In the genomic region with DNA sequence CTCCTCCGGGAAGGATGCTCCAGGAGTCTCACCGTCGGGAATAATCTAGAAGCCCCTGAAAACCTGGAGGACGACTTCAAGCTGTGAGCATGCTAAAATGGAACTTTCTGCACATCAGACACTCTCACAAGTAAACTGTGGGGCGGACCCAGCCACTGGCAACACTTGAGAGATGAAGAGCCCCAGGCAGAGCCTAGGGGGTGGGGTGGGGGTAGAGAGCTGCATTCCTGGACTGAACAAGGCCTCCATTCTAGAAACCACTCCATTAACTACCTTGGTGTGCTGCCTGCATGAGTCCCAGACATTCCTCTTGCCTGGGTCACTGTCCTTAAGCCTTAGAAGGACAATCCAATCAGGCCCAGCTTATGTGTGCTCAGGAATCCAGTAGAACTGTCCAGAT, we compare ENCODE assay signal across 24 mouse cellular contexts. TPM values are rescaled to one million over a fixed set of nuclear protein-coding genes. Genes with fewer than 3 reads are reported as not detected.
DNase-seq lines count a peak whose midpoint lies in the region; ATAC-seq and TF ChIP-seq lines count a peak whose summit lies in the region.
"Had no signal": no experiment of that assay in that cellular context is flagged by ENCODE, and none has a peak within 500 bp of the region (broad histone marks: within the 10 kb centered on the region; RNA-seq: fewer than 3 reads in every experiment).

No protein-coding gene starts in this region.

- no peak for TF ChIP-seq CTCF in lung, adult 2 months (IDR thresholded peaks at IDR 0.05; ENCODE audit: insufficient read depth, low read length)
- no peak for TF ChIP-seq CTCF in layer of hippocampus, adult 2 months (conservative IDR thresholded peaks at IDR 0.05)

- H3K9ac ChIP-seq in hindbrain, embryonic 11.5 days (ENCODE audit: low read depth, low read length) = no peak overlapping the region
- no peak overlapping the region for H3K9ac ChIP-seq in lung, embryonic 16.5 days (ENCODE audit: low read length)
- H3K9ac ChIP-seq in limb, embryonic 14.5 days (ENCODE audit: low read depth, low read length, severe bottlenecking) = no peak overlapping the region
- H3K9ac ChIP-seq: embryonic facial prominence, embryonic 15.5 days; hindbrain, embryonic 13.5 days had no signal

- ATAC-seq in hindbrain, embryonic 11.5 days (ENCODE audit: low FRiP score) = no peak
- ATAC-seq in lung, embryonic 16.5 days (ENCODE audit: low read depth) = peak; percentile 73
- no peak for ATAC-seq in limb, embryonic 14.5 days (ENCODE audit: low FRiP score, low read depth)
- ATAC-seq: activated CD4-positive, CD25-positive, alpha-beta regulatory T cell, adult 4 months; forebrain, embryonic 14.5 days had no signal

- H3K4me3 ChIP-seq in hindbrain, embryonic 10.5 days = no peak overlapping the region
- no peak overlapping the region for H3K4me3 ChIP-seq in hindbrain, embryonic 11.5 days (ENCODE audit: low read depth, low read length)
- no peak overlapping the region for H3K4me3 ChIP-seq in lung, embryonic 16.5 days (ENCODE audit: low read length)
- H3K4me3 ChIP-seq in lung, adult 2 months (replicated peaks; ENCODE audit: extremely low read depth, low read depth, low read length) = no peak overlapping the region
- no peak overlapping the region for H3K4me3 ChIP-seq in limb, embryonic 14.5 days (replicated peaks; ENCODE audit: low read length)
- H3K4me3 ChIP-seq in layer of hippocampus, adult 2 months = no peak overlapping the region
- H3K4me3 ChIP-seq: embryonic facial prominence, embryonic 15.5 days; hindbrain, embryonic 13.5 days had no signal

- H3K4me1 ChIP-seq in hindbrain, embryonic 10.5 days (replicated peaks) = peaks cover 49% of the 10 kb centered on the region
- H3K4me1 ChIP-seq in hindbrain, embryonic 11.5 days (replicated peaks; ENCODE audit: control insufficient read depth, insufficient read depth, low read length) = peaks cover 5% of the 10 kb centered on the region
- H3K4me1 ChIP-seq in lung, embryonic 16.5 days (replicated peaks; ENCODE audit: control insufficient read depth, insufficient read depth, low read length) = peaks cover 22% of the 10 kb centered on the region
- 0 out of 2 replicates have a peak, but pooled peaks cover 3% of the 10 kb centered on the region for H3K4me1 ChIP-seq in lung, adult 2 months (ENCODE audit: control insufficient read depth, insufficient read depth, low read length)
- peaks cover 16% of the 10 kb centered on the region for H3K4me1 ChIP-seq in limb, embryonic 14.5 days (ENCODE audit: control insufficient read depth, insufficient read depth, low read length)

- H3K27me3 ChIP-seq in hindbrain, embryonic 10.5 days (ENCODE audit: insufficient read depth, poor library complexity, severe bottlenecking) = peaks cover 18% of the 10 kb centered on the region
- H3K27me3 ChIP-seq in hindbrain, embryonic 11.5 days (ENCODE audit: control insufficient read depth, insufficient read depth, low read length) = no peaks in the 10 kb centered on the region
- H3K27me3 ChIP-seq in lung, embryonic 16.5 days (ENCODE audit: control insufficient read depth, insufficient read depth, low read depth, low read length) = no peaks in the 10 kb centered on the region
- no peaks in the 10 kb centered on the region for H3K27me3 ChIP-seq in limb, embryonic 14.5 days (ENCODE audit: control insufficient read depth, insufficient read depth, low read length)
- H3K27me3 ChIP-seq: embryonic facial prominence, embryonic 15.5 days had no signal

- no peaks in the 10 kb centered on the region for H3K9me3 ChIP-seq in hindbrain, embryonic 10.5 days
- H3K9me3 ChIP-seq in hindbrain, embryonic 11.5 days (ENCODE audit: control insufficient read depth, low read length) = no peaks in the 10 kb centered on the region
- no peaks in the 10 kb centered on the region for H3K9me3 ChIP-seq in lung, embryonic 16.5 days (ENCODE audit: control insufficient read depth, low read length)
- no peaks in the 10 kb centered on the region for H3K9me3 ChIP-seq in limb, embryonic 14.5 days (ENCODE audit: control insufficient read depth, low read length)
- H3K9me3 ChIP-seq: embryonic facial prominence, embryonic 15.5 days; G1E; hindbrain, embryonic 13.5 days had no signal

- no peak for TF ChIP-seq POLR2A in lung, adult 2 months (IDR thresholded peaks at IDR 0.05; ENCODE audit: borderline replicate concordance, extremely low read depth, low read depth, low read length)
- no peak for TF ChIP-seq POLR2A in limb, embryonic 14.5 days (IDR thresholded peaks at IDR 0.05; ENCODE audit: borderline replicate concordance, extremely low read depth, insufficient read depth, insufficient read length)

- no peak overlapping the region for H3K4me2 ChIP-seq in hindbrain, embryonic 11.5 days (replicated peaks; ENCODE audit: low read depth, low read length)
- peak overlapping the region; percentile 7; the same call in 1 of the 2 replicates for H3K4me2 ChIP-seq in lung, embryonic 16.5 days (ENCODE audit: low read depth, low read length)
- H3K4me2 ChIP-seq in limb, embryonic 14.5 days (replicated peaks; ENCODE audit: low read depth, low read length, severe bottlenecking) = 0 out of 2 replicates have a peak overlapping the region, but pooled peaks have one; percentile 4
- H3K4me2 ChIP-seq: embryonic facial prominence, embryonic 15.5 days; heart, embryonic 11.5 days; hindbrain, embryonic 13.5 days had no signal

- no peaks in the 10 kb centered on the region for H3K36me3 ChIP-seq in hindbrain, embryonic 10.5 days
- H3K36me3 ChIP-seq in hindbrain, embryonic 11.5 days (ENCODE audit: control insufficient read depth, insufficient read depth, low read length) = no peaks in the 10 kb centered on the region
- no peaks in the 10 kb centered on the region for H3K36me3 ChIP-seq in lung, embryonic 16.5 days (ENCODE audit: control insufficient read depth, insufficient read depth, low read length)
- H3K36me3 ChIP-seq in limb, embryonic 14.5 days (ENCODE audit: control insufficient read depth, insufficient read depth, low read length) = no peaks in the 10 kb centered on the region
- H3K36me3 ChIP-seq: embryonic facial prominence, embryonic 15.5 days; G1E; hindbrain, embryonic 13.5 days had no signal

- H3K27ac ChIP-seq in hindbrain, embryonic 10.5 days = peak overlapping the region; percentile 57
- H3K27ac ChIP-seq in hindbrain, embryonic 11.5 days (ENCODE audit: low read depth, low read length) = no peak overlapping the region
- peak overlapping the region; percentile 84 for H3K27ac ChIP-seq in lung, embryonic 16.5 days (ENCODE audit: low read length)
- H3K27ac ChIP-seq in limb, embryonic 14.5 days (replicated peaks; ENCODE audit: low read depth, low read length) = peak overlapping the region; percentile 21; the same call in 1 of the 2 replicates
- no peak overlapping the region for H3K27ac ChIP-seq in layer of hippocampus, adult 2 months
- H3K27ac ChIP-seq: hindbrain, embryonic 13.5 days had no signal

- DNase-seq in hindbrain, embryonic 10.5 days (ENCODE audit: low spot score) = no peak
- DNase-seq in hindbrain, embryonic 11.5 days (ENCODE audit: low spot score) = no peak
- no peak for DNase-seq in lung, adult 2 months
- peak; percentile 82 for DNase-seq in Muller cell, postnatal 12 days (ENCODE audit: inconsistent ontology term)
- DNase-seq in limb, embryonic 14.5 days (ENCODE audit: low spot score) = no peak
- no peak for DNase-seq in layer of hippocampus, adult 2 months (ENCODE audit: low spot score in 2 of 2)
- no peak for DNase-seq in frontal cortex, postnatal 10 days (ENCODE audit: low spot score in 2 of 2)
- DNase-seq: B cell, adult 2 months; cerebellum, postnatal 36 days; gastrocnemius, postnatal 25 days; kidney, adult 8-10 months; right cerebral cortex, adult 18-20 months; thymus, adult 2 months had no signal

- WGBS in hindbrain, embryonic 10.5 days = 34% methylated on average over 5 of the region's 5 CpGs
- 44% methylated on average over 5 of the region's 5 CpGs for WGBS in hindbrain, embryonic 11.5 days
- WGBS in lung, embryonic 16.5 days = 39% methylated on average over 5 of the region's 5 CpGs
- WGBS in lung, adult 2 months = 54% methylated on average over 5 of the region's 5 CpGs
- 40% methylated on average over 5 of the region's 5 CpGs for WGBS in limb, embryonic 14.5 days

RNA-seq across cellular contexts. Expression of a gene that starts 2.0 kb away (rescaled TPM):
- polyA plus RNA-seq in hindbrain, embryonic 10.5 days (2016; fragmentation: Nextera tagmentation; extraction: Ambion mirVana) = 3.7 and 4.9 TPM in 2 replicates
- 1.9 and 2.3 TPM in 2 replicates for polyA plus RNA-seq in hindbrain, embryonic 11.5 days (2014; fragmentation: Nextera tagmentation; extraction: Ambion mirVana)
- polyA plus RNA-seq in lung, embryonic 16.5 days (2015; fragmentation: Nextera tagmentation; extraction: Ambion mirVana) = 3.9 and 4.0 TPM in 2 replicates
- 1.9 and 2.0 TPM in 2 replicates for polyA plus RNA-seq in lung, adult 2 months (2012; rRNA removed)
- polyA plus RNA-seq in limb, embryonic 14.5 days (2012; rRNA removed) = 19.2 and 28.5 TPM in 2 replicates
- polyA plus RNA-seq in limb, embryonic 14.5 days (2014; fragmentation: Nextera tagmentation; extraction: Ambion mirVana) = 12.7 and 15.5 TPM in 2 replicates
- 1 to 10 TPM; 4.1 to 4.4 TPM for total RNA-seq in layer of hippocampus, adult 2 months (2021)
- total RNA-seq: neutrophil, adult 5-6 weeks had no signal
- polyA plus RNA-seq: activated CD4-positive, CD25-positive, alpha-beta regulatory T cell, adult 4 months; G1E had no signal

RNA-seq across cellular contexts. Expression of a gene that starts 26.8 kb away (rescaled TPM):
- polyA plus RNA-seq in hindbrain, embryonic 10.5 days (2016; fragmentation: Nextera tagmentation; extraction: Ambion mirVana) = not detected in 2 replicates
- not detected in 2 replicates for polyA plus RNA-seq in hindbrain, embryonic 11.5 days (2014; fragmentation: Nextera tagmentation; extraction: Ambion mirVana)
- polyA plus RNA-seq in lung, embryonic 16.5 days (2015; fragmentation: Nextera tagmentation; extraction: Ambion mirVana) = not detected in 2 replicates
- polyA plus RNA-seq in lung, adult 2 months (2012; rRNA removed) = not detected in 2 replicates
- polyA plus RNA-seq in limb, embryonic 14.5 days (2012; rRNA removed) = 0.03 TPM in 2 replicates
- polyA plus RNA-seq in limb, embryonic 14.5 days (2014; fragmentation: Nextera tagmentation; extraction: Ambion mirVana) = not detected in 2 replicates
- not detected for total RNA-seq in layer of hippocampus, adult 2 months (2021)
- total RNA-seq: G1E; gastrocnemius, postnatal 25 days; layer of hippocampus, postnatal 10 days; left cerebral cortex, postnatal 25 days; neutrophil, adult 5-6 weeks had no signal
- polyA plus RNA-seq: activated CD4-positive, CD25-positive, alpha-beta regulatory T cell, adult 4 months; embryonic facial prominence, embryonic 15.5 days; forebrain, embryonic 14.5 days; G1E; heart, embryonic 11.5 days; hindbrain, embryonic 13.5 days; spleen, adult 2 months had no signal

Comparison
In these comparisons a context has a peak if more than half of its experiments do, and no peak if none do; other contexts are left out.
1. H3K27ac ChIP-seq: peak in hindbrain, embryonic 10.5 days (single experiment), lung, embryonic 16.5 days (single experiment) and limb, embryonic 14.5 days (single experiment); none in hindbrain, embryonic 11.5 days (single experiment) and layer of hippocampus, adult 2 months (single experiment).